Mouse (Mus musculus) limb, embryonic 14.5 days (tissue): ENCODE data around the gene Ddx1. TPM values are rescaled to one million over a fixed set of nuclear protein-coding genes. Genes with fewer than 3 reads are reported as not detected.

Experiments used
- ATAC-seq: fragments of 200-750 bp; cut with Nextera tagmentation; 2 replicates; pipeline ENCODE4 v1.8.0; 2017; ENCODE audit warnings: low read depth, moderate number of reproducible peaks, moderate TSS enrichment; ENCODE audit not compliant: low FRiP score
- DNase-seq: peaks from one replicate; pipeline ENCODE4 v3.0.0-alpha.2; 2015; ENCODE audit warnings: low spot score
- H3K27ac ChIP-seq: fragments of 300-500 bp; sonication (generic); replicated peaks from 2 replicates; pipeline ENCODE4 v1.5.1; 2014; ENCODE audit warnings: low read depth, mild to moderate bottlenecking, low read length, moderate library complexity, mixed read lengths
- H3K27me3 ChIP-seq: fragments of 300-500 bp; sonication (generic); 2 replicates; pipeline ENCODE4 v1.6.1; 2014; ENCODE audit warnings: low read length, mixed read lengths; ENCODE audit not compliant: control insufficient read depth, insufficient read depth
- H3K36me3 ChIP-seq: fragments of 300-500 bp; sonication (generic); 2 replicates; pipeline ENCODE4 v1.6.1; 2014; ENCODE audit warnings: mild to moderate bottlenecking, low read length, moderate library complexity, mixed read lengths; ENCODE audit not compliant: control insufficient read depth, insufficient read depth
- H3K4me1 ChIP-seq: fragments of 300-500 bp; sonication (generic); 2 replicates; pipeline ENCODE4 v1.6.1; 2014; ENCODE audit warnings: antibody characterized with exemption, low read length, mixed read lengths; ENCODE audit not compliant: control insufficient read depth, insufficient read depth
- H3K4me2 ChIP-seq: fragments of 300-500 bp; sonication (generic); replicated peaks from 2 replicates; pipeline ENCODE4 v1.6.1; 2014; ENCODE audit warnings: low read depth, mild to moderate bottlenecking, low read length, moderate library complexity; ENCODE audit not compliant: severe bottlenecking
- H3K4me3 ChIP-seq: fragments of 300-500 bp; sonication (generic); replicated peaks from 2 replicates; pipeline ENCODE4 v1.5.1; 2014; ENCODE audit warnings: low read length
- H3K9ac ChIP-seq: fragments of 300-500 bp; sonication (generic); 2 replicates; pipeline ENCODE4 v1.6.1; 2014; ENCODE audit warnings: mild to moderate bottlenecking, low read depth, low read length, moderate library complexity; ENCODE audit not compliant: severe bottlenecking
- H3K9me3 ChIP-seq: fragments of 300-500 bp; sonication (generic); 2 replicates; pipeline ENCODE4 v1.6.1; 2016; ENCODE audit warnings: low read length; ENCODE audit not compliant: control insufficient read depth
- POLR2A ChIP-seq: fragments of 200-500 bp; IDR thresholded peaks from 2 replicates; pipeline ENCODE4 v1.8.0; 2012; ENCODE audit warnings: inconsistent platforms, mild to moderate bottlenecking, moderate library complexity, borderline replicate concordance; ENCODE audit not compliant: insufficient read depth, insufficient read length; ENCODE audit errors: extremely low read depth
- WGBS: fragments of 180-500 bp; shearing (Covaris S2); extraction: QIAGEN DNeasy Blood & Tissue Kit; methylation state at CpG from one replicate; pipeline ENCODE4 v1.1.7; 2014; 5-methylcytosine and 5-hydroxymethylcytosine counted together
- polyA plus RNA-seq, 2 experiments: library from polyadenylated mRNA; depleted of rRNA in 1 of 2; stranded (reverse) in 1 of 2; unstranded in 1 of 2; fragments of >200 nt; fragmentation: Nextera tagmentation in 1 of 2; extraction: Ambion mirVana in 1 of 2; gene quantifications; 2 replicates each; pipeline versions ENCODE4 v1.2.1 to v1.2.3; 2012 to 2014

Gene Ddx1
- polyA plus RNA-seq, 2 experiments: 62.8 to 145 TPM

- Histone ChIP-seq H3K4me1 (0 out of 2 replicates have a peak, but pooled peaks cover 5% of the 10 kb centered on the region), H3K9ac (no peak overlapping the region), H3K9me3 (no peaks in the 10 kb centered on the region), H3K36me3 (peaks cover 30% of the 10 kb centered on the region), H3K4me3 (no peak overlapping the region), H3K27ac (no peak overlapping the region), H3K27me3 (no peaks in the 10 kb centered on the region), H3K4me2 (no peak overlapping the region)
- no peak for DNase-seq
- ATAC-seq: no peak
- no peak for TF ChIP-seq POLR2A
- WGBS: 90% methylated on average over 8 of the region's 8 CpGs
Measured at GRCm38 (mm10) chr12:13218101-13218514, 30.9 kb downstream of the Ddx1 start.

- no peak for ATAC-seq
- Histone ChIP-seq H3K4me2 (no peak overlapping the region), H3K27ac (no peak overlapping the region), H3K27me3 (no peaks in the 10 kb centered on the region), H3K4me1 (0 out of 2 replicates have a peak, but pooled peaks cover 5% of the 10 kb centered on the region), H3K36me3 (peaks cover 27% of the 10 kb centered on the region), H3K9ac (no peak overlapping the region), H3K9me3 (no peaks in the 10 kb centered on the region), H3K4me3 (no peak overlapping the region)
- no peak for DNase-seq
- TF ChIP-seq POLR2A: no peak
- 74% methylated on average over 3 of the region's 3 CpGs for WGBS
Measured at GRCm38 (mm10) chr12:13217568-13217967, 31.4 kb downstream of the Ddx1 start.

GRCm38 (mm10) chr12:13216501-13217103 is 32.4 kb downstream of the Ddx1 start:
- no peak for TF ChIP-seq POLR2A
- Histone ChIP-seq H3K4me2 (no peak overlapping the region), H3K27me3 (no peaks in the 10 kb centered on the region), H3K9ac (no peak overlapping the region), H3K36me3 (peaks cover 27% of the 10 kb centered on the region), H3K4me1 (0 out of 2 replicates have a peak, but pooled peaks cover 5% of the 10 kb centered on the region), H3K4me3 (no peak overlapping the region), H3K9me3 (no peaks in the 10 kb centered on the region), H3K27ac (no peak overlapping the region)
- no peak for ATAC-seq
- 73% methylated on average over 5 of the region's 5 CpGs for WGBS
- no peak for DNase-seq

- TF ChIP-seq POLR2A: no peak
- ATAC-seq: peak; percentile 91
Measured at GRCm38 (mm10) chr12:13214345-13215278, 34.4 kb downstream of the Ddx1 start.

GRCm38 (mm10) chr12:13211746-13212482 is 37.1 kb downstream of the Ddx1 start:
- peak; percentile 69 for DNase-seq
- 58% methylated on average over 11 of the region's 11 CpGs for WGBS

More at GRCm38 (mm10) chr12:13214345-13215278, 34.4 kb downstream of the Ddx1 start:
- 0 out of 2 replicates have a peak, but pooled peaks cover 5% of the 10 kb centered on the region for H3K4me1 ChIP-seq
- peaks cover 17% of the 10 kb centered on the region for H3K36me3 ChIP-seq
- H3K4me3 ChIP-seq: no peak overlapping the region
- no peaks in the 10 kb centered on the region for H3K27me3 ChIP-seq
- H3K9ac ChIP-seq: no peak overlapping the region
- no peaks in the 10 kb centered on the region for H3K9me3 ChIP-seq
- peak; percentile 92 for DNase-seq
- H3K4me2 ChIP-seq: no peak overlapping the region
- 11% methylated on average over 11 of the region's 11 CpGs for WGBS
- no peak overlapping the region for H3K27ac ChIP-seq

More at GRCm38 (mm10) chr12:13211746-13212482, 37.1 kb downstream of the Ddx1 start:
- Histone ChIP-seq H3K9ac (no peak overlapping the region), H3K27me3 (no peaks in the 10 kb centered on the region), H3K36me3 (no peaks in the 10 kb centered on the region), H3K4me1 (0 out of 2 replicates have a peak, but pooled peaks cover 9% of the 10 kb centered on the region), H3K4me3 (no peak overlapping the region), H3K9me3 (no peaks in the 10 kb centered on the region), H3K4me2 (no peak overlapping the region), H3K27ac (no peak overlapping the region)
- TF ChIP-seq POLR2A: no peak
- no peak for ATAC-seq
